Mouse (Mus musculus): ENCODE measurements around the gene Gm38392.

Gene Gm38392

DNA sequence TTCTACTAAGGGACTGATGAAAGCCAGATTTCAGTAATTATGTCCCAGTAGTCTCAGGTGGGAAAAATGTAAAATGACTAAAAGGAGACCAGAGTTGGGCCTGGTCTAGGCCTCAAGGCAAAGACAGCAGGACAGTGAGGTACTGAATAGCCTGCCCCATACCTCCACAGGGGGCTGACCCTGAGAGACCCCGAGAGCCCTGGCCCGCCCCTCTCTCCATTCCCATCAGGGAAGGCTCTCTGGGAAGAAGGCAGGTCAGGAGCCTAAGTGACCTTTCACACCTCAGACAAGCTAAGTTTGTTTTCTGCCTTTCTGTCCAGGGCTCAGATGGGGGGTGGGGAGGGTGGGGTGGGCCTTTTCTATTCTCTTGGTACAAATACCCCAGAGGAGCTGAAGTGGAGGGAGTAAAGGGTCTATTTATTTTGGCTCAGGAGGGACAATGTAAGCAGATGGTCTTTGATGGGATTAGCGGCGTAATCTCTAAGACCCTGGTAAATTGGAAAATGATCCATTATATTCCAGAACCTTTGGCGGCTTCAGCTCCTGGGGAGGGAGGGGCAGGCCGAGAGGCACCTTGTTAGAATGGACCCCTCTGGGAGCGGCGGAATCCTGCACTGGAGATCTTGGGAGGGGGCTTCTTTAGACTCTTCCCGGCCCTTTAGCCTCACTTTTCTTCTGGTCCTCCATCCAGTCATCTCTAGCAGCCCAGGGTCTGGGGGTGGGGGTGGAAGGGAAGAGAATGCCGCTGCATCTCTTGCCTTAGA is 89.1 kb downstream of the Gm38392 start:
- no peak for DNase-seq
